Mouse (Mus musculus): ENCODE data around the gene Zmym1. TPM values are rescaled to one million over a fixed set of nuclear protein-coding genes. Genes with fewer than 3 reads are reported as not detected.
A peak's percentile ranks its signal among the peaks of the same experiment; 100 is the strongest.
"Not testable (repeated sequence)": the region's sequence is repeated elsewhere in the genome, so short reads cannot be mapped to it uniquely, and the experiment has no call there.

The Zmym1 gene
- polyA plus RNA-seq (2015; fragmentation: Nextera tagmentation; extraction: Ambion mirVana): 21.6 and 23.1 TPM in 2 replicates

DNA sequence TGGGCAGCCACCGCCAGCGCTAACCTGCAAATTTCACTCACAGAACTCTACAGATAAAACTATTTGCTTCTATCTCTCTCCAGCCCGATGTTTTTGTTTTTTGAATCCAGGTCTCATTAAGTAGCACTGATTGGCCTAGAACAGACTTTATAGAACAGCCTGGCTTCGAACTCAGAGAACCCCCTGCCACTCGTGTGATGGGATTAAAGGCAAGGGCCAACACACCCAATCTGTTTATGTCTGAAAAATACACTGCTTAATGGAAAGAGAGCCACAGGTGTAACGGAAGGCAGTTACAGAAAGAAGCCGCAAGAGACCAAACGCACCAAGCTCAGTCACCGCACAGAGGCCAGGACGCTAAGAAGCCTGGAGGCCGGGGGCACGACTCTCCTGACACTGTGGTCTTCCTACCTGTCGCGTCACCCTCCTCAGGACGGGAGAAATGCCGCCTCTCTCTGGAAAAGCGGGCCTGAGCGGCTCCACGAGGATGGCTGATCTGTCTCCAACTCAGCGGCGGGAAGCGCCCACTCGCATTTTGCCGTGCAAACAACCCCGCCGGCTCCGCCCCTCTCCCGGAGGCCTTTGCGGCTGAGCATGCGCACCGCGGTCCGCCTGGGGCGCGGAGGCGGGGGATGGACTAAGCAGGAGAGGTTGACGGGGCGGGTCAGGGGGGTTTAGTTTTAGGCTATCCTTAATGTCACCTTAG is at the start of gene Zmym1:
Gene Zmym1, minus strand, starts transcription at position 568 of the 706 bp plus-strand sequence.
- H3K27me3 ChIP-seq: no peaks in the 10 kb centered on the region
- H3K27ac ChIP-seq: peak within 1 kb of the TSS; percentile 71
- peak within 1 kb of the TSS; percentile 86 for H3K9ac ChIP-seq
- peak within 1 kb of the TSS; percentile 77 for H3K4me2 ChIP-seq
- H3K36me3 ChIP-seq: peaks cover 20% of the 10 kb centered on the region
- 1% methylated on average over 38 of the region's 38 CpGs for WGBS
- peak within 1 kb of the TSS; percentile 92 for H3K4me3 ChIP-seq
- H3K9me3 ChIP-seq: no peaks in the 10 kb centered on the region
- peak; percentile 84; the same call in 1 of the 2 replicates for ATAC-seq (ENCODE audit: insufficient number of reproducible peaks, insufficient read depth, low FRiP score, low TSS enrichment, low read depth)
- peaks cover 9% of the 10 kb centered on the region; the same call in 1 of the 2 replicates for H3K4me1 ChIP-seq

DNA sequence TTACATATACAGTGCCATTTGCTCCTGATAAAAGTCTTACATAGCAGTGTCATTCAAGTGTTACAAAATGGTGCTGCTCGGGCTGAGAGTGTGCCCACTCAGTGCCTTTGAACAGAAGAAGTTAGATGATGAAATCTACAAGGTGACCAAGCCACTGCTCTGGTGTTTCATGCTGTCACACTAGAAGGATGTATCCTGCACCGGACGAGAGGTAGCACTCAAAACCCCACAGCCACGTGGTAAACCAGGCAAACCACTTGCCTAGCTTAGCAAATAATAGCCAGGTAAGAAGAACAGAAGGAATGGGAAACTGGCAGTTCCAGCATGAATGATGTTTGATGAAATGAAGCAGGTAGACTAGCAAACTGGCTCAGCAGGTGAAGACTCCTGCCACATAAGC is 49.6 kb upstream of the Zmym1 start:
- H3K9ac ChIP-seq: no peak overlapping the region
- H3K27me3 ChIP-seq: no peaks in the 10 kb centered on the region
- H3K4me2 ChIP-seq: no peak overlapping the region
- no peaks in the 10 kb centered on the region for H3K9me3 ChIP-seq
- no peak overlapping the region for H3K4me3 ChIP-seq
- H3K27ac ChIP-seq: no peak overlapping the region
- peaks cover 30% of the 10 kb centered on the region for H3K36me3 ChIP-seq
- WGBS: 73% methylated on average over 4 of the region's 4 CpGs
- no peak for ATAC-seq (ENCODE audit: insufficient number of reproducible peaks, insufficient read depth, low FRiP score, low TSS enrichment, low read depth)
- H3K4me1 ChIP-seq: no peaks in the 10 kb centered on the region

DNA sequence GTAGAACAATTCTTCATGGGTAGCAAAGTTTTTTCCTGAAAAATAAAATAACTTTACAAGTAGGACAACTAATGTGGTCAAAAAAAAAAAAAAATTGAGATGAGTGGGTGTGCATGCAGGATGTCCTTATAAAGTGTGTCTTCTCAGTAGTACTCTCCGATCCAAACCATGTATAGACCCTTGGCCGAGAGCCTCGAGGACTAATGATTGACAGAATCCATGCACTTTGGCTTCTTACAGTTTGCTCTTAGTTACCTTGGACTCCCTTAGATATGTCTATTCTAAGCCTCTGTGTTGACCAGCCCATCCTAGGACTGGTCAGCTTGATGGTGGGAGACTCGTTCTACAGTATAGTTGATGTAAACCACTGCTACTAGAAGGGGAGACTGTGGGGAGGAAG is 46.6 kb upstream of the Zmym1 start:
- H3K27me3 ChIP-seq: no peaks in the 10 kb centered on the region
- peaks cover 40% of the 10 kb centered on the region for H3K36me3 ChIP-seq

DNA sequence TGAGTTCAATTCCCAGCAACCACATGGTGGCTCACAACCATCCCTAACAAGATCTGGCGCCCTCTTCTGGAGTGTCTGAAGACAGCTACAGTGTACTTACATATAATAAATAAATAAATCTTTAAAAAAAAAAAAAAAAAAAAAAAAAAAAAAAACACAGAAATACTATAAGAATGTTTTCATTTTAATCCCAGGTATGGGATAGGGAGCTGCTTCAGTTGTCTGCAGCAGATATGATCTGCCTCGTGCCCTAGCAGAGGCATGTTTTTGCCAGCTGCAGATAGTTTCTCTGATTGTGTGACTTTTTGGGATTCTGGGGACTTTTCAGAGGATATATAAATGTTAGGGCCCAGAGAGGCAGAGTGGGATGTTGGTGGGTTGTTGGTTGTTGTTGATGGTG is 38.6 kb upstream of the Zmym1 start:
- H3K27ac ChIP-seq; H3K4me3 ChIP-seq; H3K4me1 ChIP-seq; H3K9ac ChIP-seq; H3K4me2 ChIP-seq; ATAC-seq (ENCODE audit: insufficient number of reproducible peaks, insufficient read depth, low FRiP score, low TSS enrichment, low read depth); H3K9me3 ChIP-seq; H3K27me3 ChIP-seq: not testable (repeated sequence)
- WGBS: 88% methylated on average over 1 of the region's 2 CpGs
- H3K36me3 ChIP-seq: peaks cover 29% of the 10 kb centered on the region

More for the DNA sequence above, 46.6 kb upstream of the Zmym1 start:
- no peak overlapping the region for H3K4me3 ChIP-seq
- H3K4me1 ChIP-seq: no peaks in the 10 kb centered on the region
- no peak overlapping the region for H3K27ac ChIP-seq
- no peak overlapping the region for H3K4me2 ChIP-seq
- no peaks in the 10 kb centered on the region for H3K9me3 ChIP-seq
- ATAC-seq (ENCODE audit: insufficient number of reproducible peaks, insufficient read depth, low FRiP score, low TSS enrichment, low read depth): no peak
- H3K9ac ChIP-seq: no peak overlapping the region
- WGBS: 93% methylated on average over 4 of the region's 4 CpGs

DNA sequence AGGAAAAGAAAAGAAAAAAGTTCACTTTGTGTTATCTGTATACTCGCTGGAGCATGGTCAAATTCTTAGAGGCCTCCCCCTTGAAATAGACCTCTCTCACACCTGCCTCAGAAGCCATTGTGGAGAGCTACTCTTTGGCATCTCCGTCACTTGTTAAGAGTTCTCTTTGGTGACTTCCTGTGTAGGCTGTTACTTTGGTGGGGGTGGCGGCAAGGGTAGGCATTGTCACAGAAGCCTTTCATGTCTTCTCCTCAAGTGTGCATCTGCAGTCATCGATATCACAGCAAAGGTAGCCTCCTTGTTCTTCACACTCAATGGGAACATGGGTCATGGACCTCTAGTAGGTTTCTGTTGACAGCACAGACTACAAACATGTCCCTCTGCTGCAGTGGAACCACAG is 34.1 kb upstream of the Zmym1 start:
- H3K27me3 ChIP-seq: no peaks in the 10 kb centered on the region
- ATAC-seq (ENCODE audit: insufficient number of reproducible peaks, insufficient read depth, low FRiP score, low TSS enrichment, low read depth): no peak
- H3K9me3 ChIP-seq: no peaks in the 10 kb centered on the region
- H3K4me2 ChIP-seq: no peak overlapping the region
- no peak overlapping the region for H3K4me3 ChIP-seq
- WGBS: 92% methylated on average over 4 of the region's 4 CpGs
- H3K4me1 ChIP-seq: no peaks in the 10 kb centered on the region
- H3K27ac ChIP-seq: no peak overlapping the region
- peaks cover 25% of the 10 kb centered on the region for H3K36me3 ChIP-seq
- no peak overlapping the region for H3K9ac ChIP-seq

DNA sequence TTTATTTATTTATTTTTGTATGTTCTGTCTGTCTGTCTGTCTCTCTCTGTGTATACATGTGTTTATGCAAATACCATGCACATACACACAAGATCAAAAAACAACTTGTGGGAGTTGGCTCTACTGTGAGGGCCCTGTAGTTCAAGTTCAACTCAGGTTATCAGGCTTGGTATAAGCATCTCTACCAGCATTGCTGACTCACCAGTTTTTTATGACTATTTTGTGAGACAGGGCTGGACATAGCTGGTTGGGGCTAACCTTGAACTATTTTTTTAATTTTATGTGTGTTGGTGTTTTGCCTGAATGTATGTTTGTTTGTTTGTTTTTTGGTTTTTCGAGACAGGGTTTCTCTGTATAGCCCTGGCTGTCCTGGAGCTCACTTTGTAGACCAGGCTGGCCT is 30.2 kb upstream of the Zmym1 start:
- H3K27me3 ChIP-seq: no peaks in the 10 kb centered on the region
- WGBS: 97% methylated on average over 1 of the region's 1 CpGs
- H3K4me3 ChIP-seq: no peak overlapping the region
- H3K27ac ChIP-seq: no peak overlapping the region
- H3K4me2 ChIP-seq: no peak overlapping the region
- H3K9me3 ChIP-seq: no peaks in the 10 kb centered on the region
- no peak overlapping the region for H3K9ac ChIP-seq
- no peak for ATAC-seq (ENCODE audit: insufficient number of reproducible peaks, insufficient read depth, low FRiP score, low TSS enrichment, low read depth)
- H3K36me3 ChIP-seq: peaks cover 44% of the 10 kb centered on the region
- H3K4me1 ChIP-seq: no peaks in the 10 kb centered on the region

DNA sequence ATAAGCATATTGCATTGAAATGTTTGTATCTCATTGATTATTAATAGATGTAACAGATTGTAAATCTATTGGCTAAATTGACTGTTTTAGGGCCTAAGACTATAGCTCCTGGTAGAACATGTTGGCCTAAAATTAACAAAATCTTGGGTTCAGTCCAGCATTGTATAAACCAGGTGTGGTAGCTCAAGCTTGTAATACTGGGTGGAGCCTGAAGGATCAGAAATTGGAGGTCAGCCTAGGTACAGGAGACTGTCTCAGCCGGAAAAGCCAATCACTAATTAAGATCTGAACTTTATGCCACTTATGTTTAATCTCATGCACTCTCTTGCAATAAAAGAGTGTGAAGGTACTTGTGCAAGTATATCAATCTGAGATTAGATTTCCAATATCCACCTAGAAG is 24.8 kb upstream of the Zmym1 start:
- H3K27me3 ChIP-seq: no peaks in the 10 kb centered on the region
- H3K4me2 ChIP-seq: no peak overlapping the region
- ATAC-seq (ENCODE audit: insufficient number of reproducible peaks, insufficient read depth, low FRiP score, low TSS enrichment, low read depth): no peak
- H3K4me1 ChIP-seq: no peaks in the 10 kb centered on the region
- H3K9me3 ChIP-seq: no peaks in the 10 kb centered on the region
- 82% methylated on average over 1 of the region's 1 CpGs for WGBS
- H3K36me3 ChIP-seq: peaks cover 22% of the 10 kb centered on the region
- no peak overlapping the region for H3K4me3 ChIP-seq
- no peak overlapping the region for H3K27ac ChIP-seq
- no peak overlapping the region for H3K9ac ChIP-seq

DNA sequence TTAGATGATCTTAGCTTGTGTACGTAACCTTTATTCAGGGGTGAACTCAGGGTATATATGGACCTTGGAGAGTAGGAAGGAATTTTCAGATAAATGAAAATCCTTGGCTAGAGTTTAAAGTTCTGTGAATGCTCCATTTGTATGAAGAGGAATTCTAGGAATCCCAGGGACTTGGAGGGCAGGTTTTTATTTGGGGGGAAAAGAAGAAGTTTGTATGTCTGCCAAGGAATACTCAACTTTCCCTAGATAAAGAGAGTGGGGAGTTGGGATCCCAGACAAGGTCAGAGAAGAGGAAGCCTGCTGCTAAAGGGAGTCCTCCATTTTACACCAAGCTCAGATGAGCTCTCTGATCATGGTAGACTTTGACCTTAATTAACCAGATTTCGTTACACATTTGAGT is 22.2 kb upstream of the Zmym1 start:
- no peak overlapping the region for H3K4me3 ChIP-seq
- H3K4me2 ChIP-seq: no peak overlapping the region
- H3K9ac ChIP-seq: no peak overlapping the region
- no peak overlapping the region for H3K27ac ChIP-seq
- ATAC-seq (ENCODE audit: insufficient number of reproducible peaks, insufficient read depth, low FRiP score, low TSS enrichment, low read depth): no peak
- WGBS: 89% methylated on average over 2 of the region's 2 CpGs
- H3K36me3 ChIP-seq: peaks cover 5% of the 10 kb centered on the region; the same call in 1 of the 2 replicates
- H3K27me3 ChIP-seq: no peaks in the 10 kb centered on the region
- no peaks in the 10 kb centered on the region for H3K9me3 ChIP-seq
- H3K4me1 ChIP-seq: peaks cover 6% of the 10 kb centered on the region

DNA sequence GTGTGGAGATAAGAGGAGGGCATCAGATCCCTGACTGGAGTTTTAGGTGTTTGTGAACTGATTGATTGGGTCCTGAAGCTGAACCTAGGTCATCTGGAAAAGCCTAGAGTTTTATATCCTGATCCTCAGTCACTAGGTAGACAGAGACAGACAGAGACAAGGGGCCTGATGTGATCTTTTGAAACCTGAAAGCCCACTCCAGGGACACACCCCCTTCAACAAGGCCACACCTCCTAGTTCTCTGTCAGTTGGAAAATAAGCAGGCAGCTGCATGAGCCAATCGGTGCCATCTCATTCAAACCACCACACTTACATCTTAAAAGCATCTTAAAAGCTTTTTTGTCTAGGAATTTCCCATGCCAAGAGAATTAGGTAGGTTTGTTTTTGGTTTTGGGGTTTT is 19.9 kb upstream of the Zmym1 start:
- Histone ChIP-seq H3K4me1 (peaks cover 11% of the 10 kb centered on the region), H3K9ac (no peak overlapping the region), H3K9me3 (no peaks in the 10 kb centered on the region), H3K4me3 (no peak overlapping the region), H3K27me3 (no peaks in the 10 kb centered on the region), H3K36me3 (no peaks in the 10 kb centered on the region), H3K27ac (no peak overlapping the region), H3K4me2 (no peak overlapping the region)
- WGBS: 53% methylated on average over 1 of the region's 1 CpGs
- ATAC-seq (ENCODE audit: insufficient number of reproducible peaks, insufficient read depth, low FRiP score, low TSS enrichment, low read depth): no peak

DNA sequence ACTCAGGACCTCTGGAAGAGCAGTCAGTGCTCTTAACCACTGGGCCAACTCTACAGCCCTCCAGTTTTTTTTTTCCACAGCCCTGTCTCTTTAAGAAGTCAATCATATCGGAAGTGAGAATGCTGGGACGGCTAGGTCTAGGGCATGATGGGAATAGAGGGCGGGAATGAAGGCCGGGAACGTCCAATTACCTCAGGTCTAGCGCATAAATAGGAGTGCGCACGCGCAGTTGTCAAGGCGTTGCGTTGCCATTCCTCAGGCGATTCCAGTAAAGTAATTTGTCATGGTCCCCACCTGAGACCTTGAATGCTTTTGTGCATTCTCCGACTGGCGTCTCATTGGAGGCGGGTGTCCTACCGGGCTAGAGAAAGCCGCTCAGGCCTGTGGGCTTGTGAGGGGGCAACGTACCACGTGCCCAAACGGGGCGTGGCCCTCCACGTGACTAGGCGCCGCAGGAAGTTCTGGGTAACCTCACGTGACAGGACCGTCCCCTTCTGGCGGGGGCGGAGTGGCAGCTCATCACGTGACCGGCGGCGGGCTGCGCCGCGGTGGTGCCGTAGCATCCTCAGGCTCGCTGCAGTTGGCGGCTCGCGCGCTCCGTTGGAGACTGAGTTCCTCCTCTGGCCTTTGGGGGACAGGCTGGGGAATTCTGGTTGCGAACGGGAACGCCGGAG is 16.1 kb upstream of the Zmym1 start, which contains the start of gene Zmym6:
Gene Zmym6, plus strand, starts transcription at position 509 of the 674 bp plus-strand sequence.
- Histone ChIP-seq H3K36me3 (no peaks in the 10 kb centered on the region), H3K4me2 (peak within 1 kb of the TSS; percentile 66), H3K4me1 (peaks cover 11% of the 10 kb centered on the region), H3K4me3 (peak within 1 kb of the TSS; percentile 62), H3K27me3 (peaks cover 4% of the 10 kb centered on the region; the same call in 1 of the 2 replicates), H3K9ac (peak within 1 kb of the TSS; percentile 76), H3K27ac (peak within 1 kb of the TSS; percentile 87), H3K9me3 (no peaks in the 10 kb centered on the region)
- ATAC-seq (ENCODE audit: insufficient number of reproducible peaks, insufficient read depth, low FRiP score, low TSS enrichment, low read depth): peak; percentile 93
- under 1% methylated on average over 46 of the region's 46 CpGs for WGBS

DNA sequence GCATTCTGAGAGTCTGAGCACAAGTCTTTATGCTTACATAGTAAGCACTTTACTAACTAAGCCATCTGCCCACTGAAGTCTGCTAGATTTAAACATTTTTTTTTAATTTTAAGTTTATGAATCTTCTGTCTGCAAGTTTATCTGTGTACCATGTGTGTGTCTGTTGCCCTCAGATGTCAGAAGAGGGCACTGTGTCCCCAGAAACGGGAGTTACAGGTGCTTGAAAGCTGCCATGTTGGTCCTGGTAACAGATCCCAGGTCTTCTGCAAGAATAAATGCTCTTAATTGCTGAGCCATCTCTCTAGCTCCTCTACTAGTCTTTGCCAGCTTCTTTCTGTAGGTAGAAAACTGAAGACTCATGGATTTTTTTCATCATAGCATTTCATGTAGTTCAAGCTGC is 14.0 kb upstream of the Zmym1 start:
- no peaks in the 10 kb centered on the region for H3K36me3 ChIP-seq
- peaks cover 11% of the 10 kb centered on the region for H3K4me1 ChIP-seq
- no peak overlapping the region for H3K27ac ChIP-seq
- H3K9me3 ChIP-seq: no peaks in the 10 kb centered on the region
- H3K4me2 ChIP-seq: no peak overlapping the region
- WGBS: 57% methylated on average over 1 of the region's 1 CpGs
- ATAC-seq (ENCODE audit: insufficient number of reproducible peaks, insufficient read depth, low FRiP score, low TSS enrichment, low read depth): no peak
- H3K9ac ChIP-seq: no peak overlapping the region
- peaks cover 4% of the 10 kb centered on the region; the same call in 1 of the 2 replicates for H3K27me3 ChIP-seq
- no peak overlapping the region for H3K4me3 ChIP-seq

DNA sequence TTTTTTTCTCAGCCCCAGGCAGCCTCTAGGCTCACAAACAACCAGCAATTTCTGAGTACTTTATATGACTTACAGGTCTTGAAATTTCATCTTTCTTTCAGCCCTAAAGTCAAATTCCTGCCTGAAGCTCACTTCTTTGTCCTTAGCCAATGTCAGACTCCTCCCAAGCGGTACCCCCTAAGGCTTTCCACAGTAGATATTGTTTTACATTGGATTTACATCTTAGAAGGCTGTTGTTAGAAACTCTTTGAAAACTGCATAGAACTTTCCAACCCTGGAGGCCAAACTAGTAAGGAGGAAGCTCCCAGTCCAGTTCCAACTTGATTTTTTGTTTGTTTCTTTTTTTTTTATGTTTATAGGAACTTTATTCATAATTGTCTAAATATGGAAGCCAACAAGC is 3.1 kb upstream of the Zmym1 start:
- Histone ChIP-seq H3K4me3 (no peak overlapping the region), H3K9ac (no peak overlapping the region), H3K4me1 (peaks cover 9% of the 10 kb centered on the region; the same call in 1 of the 2 replicates), H3K36me3 (no peaks in the 10 kb centered on the region), H3K4me2 (no peak overlapping the region), H3K9me3 (peaks cover 2% of the 10 kb centered on the region; the same call in 1 of the 2 replicates), H3K27me3 (no peaks in the 10 kb centered on the region), H3K27ac (no peak overlapping the region)
- ATAC-seq (ENCODE audit: insufficient number of reproducible peaks, insufficient read depth, low FRiP score, low TSS enrichment, low read depth): no peak
- 35% methylated on average over 1 of the region's 1 CpGs for WGBS
